Mouse (Mus musculus) cerebellum, adult 8-10 months (tissue): ENCODE measurements around the gene Tdgf1.
A peak's percentile ranks its signal among the peaks of the same experiment; 100 is the strongest.

Source experiments
- DNase-seq: peaks from one replicate; pipeline ENCODE4 v3.0.0; 2022

The Tdgf1 gene

GRCm38 (mm10) chr9:110945926-110946325, at the start of gene Tdgf1:
TSS of gene Tdgf1 (minus strand) at chr9:110946158.
- no peak for DNase-seq

- DNase-seq: peak; percentile 51
Observed at GRCm38 (mm10) chr9:110994716-110995172, 48.8 kb upstream of the Tdgf1 start.

GRCm38 (mm10) chr9:110993281-110993709, 47.3 kb upstream of the Tdgf1 start:
- DNase-seq: no peak

DNA sequence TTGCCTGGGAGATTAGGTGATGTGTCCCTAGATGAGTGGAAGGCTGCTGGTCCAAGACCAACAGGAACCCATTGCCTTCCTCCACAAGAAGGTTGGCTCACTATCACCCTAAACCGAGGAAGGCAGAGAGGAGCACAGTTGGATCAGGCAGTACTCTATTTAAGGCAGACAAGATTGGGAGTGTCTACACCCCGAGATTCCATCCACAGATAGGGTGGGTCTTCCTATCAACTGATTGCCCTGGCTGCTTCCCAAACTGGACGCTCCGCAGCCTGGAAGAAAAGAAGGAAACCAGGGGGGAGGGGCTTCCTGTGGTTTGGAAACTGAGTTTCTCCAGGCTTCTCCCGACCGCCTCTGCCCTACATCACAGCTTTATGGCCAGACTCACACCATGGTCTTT, 44.2 kb upstream of the Tdgf1 start, which contains the start of gene Rtp3:
Gene Rtp3, minus strand, starts transcription at position 380 of the 400 bp plus-strand sequence.
- DNase-seq: no peak

DNA sequence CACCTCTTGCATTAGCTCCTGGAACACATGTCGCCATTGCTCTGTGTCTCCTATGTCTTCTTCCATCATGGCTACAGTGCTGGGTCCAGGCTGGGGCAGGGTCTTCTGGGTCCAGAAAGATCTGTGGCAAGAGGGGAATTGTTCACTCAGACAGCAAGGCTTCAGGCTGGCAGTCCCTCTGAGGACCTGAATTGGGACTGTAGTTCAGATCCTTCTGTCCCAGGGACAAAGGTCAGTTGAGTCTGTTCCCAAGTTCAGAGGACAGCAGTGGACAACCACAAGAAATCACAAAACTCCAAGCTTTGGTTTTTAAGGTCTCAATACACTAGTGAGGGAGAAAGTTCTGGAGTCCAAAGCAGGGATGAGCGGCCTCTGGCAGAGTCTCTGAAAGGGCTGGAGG, 43.6 kb upstream of the Tdgf1 start:
- no peak for DNase-seq

DNA sequence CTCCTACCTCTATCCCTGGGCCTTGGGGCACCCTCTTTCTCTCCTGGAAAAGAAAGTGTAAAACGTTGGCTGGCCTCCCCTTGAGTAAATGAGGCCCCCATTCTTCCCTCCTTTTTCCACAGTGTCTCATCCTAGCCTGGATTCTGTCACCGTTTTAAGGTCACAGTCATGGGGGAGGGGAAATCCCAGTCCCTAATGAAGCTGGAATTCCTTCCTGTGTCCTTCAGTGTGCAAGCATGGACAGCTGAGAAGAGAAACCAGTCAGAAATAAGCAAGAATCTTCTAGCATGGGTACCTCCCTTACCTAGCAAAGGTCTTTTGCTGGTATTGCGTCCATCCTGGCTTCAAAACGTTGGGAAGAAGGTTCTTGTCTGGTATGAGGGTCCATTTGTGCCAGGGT, 43.2 kb upstream of the Tdgf1 start:
- DNase-seq: no peak

DNA sequence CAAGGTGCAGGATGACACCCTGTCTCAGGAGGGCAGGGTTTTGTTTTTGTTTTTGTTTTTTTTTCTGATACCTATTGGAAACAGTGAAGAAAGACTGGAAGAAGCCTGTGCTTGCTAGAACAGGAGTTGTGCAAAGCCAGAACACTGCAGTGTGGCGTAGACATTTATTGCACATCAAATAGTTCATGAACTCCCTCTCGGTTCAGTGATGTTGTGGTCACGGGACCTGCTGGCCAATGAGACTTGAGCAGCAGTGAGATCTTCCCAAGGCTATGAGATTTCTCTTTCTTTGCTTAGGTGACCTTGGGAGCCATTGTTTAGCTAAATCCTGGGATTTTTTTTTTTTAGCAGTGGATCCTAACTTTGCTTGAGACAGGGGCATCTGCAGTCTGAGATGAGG, 42.1 kb upstream of the Tdgf1 start:
- DNase-seq: no peak

- DNase-seq: no peak
Observed at GRCm38 (mm10) chr9:110987331-110987730, 41.4 kb upstream of the Tdgf1 start.

DNA sequence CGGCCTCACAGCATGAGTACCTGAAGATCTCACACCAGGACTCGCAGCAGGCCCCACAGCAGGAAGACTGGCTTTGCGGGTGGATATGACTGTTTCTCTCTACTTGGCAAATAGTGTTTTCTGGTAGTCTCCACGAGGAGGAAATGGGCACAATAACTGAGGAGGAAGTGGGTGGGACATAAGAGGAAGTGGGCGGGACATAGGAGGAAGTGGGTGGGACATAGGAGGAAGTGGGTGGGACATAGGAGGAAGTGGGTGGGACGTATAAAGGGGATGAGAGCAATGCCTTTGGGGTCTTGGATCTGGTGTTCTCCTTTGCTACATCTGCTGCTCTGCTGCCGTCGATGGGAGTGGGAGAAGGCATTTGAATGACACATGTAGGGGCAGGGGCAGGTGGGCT, 40.0 kb upstream of the Tdgf1 start:
- no peak for DNase-seq

DNA sequence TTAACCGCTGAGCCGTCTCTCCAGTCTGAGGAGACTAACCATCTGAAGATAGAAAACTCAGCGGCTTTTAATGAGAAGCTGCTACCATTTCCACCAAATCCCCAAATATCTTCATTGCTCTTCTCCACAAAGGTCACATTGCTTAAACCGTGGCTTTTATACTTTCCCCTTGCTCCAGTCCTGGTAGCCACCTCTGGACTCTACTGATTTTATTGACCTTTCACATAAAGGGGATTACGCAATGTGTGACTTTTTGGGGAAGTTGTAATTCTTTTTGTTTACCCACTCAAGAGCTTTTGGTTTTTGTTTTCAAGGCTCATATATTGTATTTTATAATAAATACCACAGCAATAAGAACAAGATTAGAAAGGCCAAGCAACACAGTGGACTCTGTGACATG, 39.6 kb upstream of the Tdgf1 start:
- DNase-seq: no peak

- DNase-seq: no peak
Observed at GRCm38 (mm10) chr9:110984096-110984495, 38.1 kb upstream of the Tdgf1 start.

- DNase-seq: no peak
Observed at GRCm38 (mm10) chr9:110982351-110982750, 36.4 kb upstream of the Tdgf1 start.

GRCm38 (mm10) chr9:110979411-110979810, 33.5 kb upstream of the Tdgf1 start:
- no peak for DNase-seq

DNA sequence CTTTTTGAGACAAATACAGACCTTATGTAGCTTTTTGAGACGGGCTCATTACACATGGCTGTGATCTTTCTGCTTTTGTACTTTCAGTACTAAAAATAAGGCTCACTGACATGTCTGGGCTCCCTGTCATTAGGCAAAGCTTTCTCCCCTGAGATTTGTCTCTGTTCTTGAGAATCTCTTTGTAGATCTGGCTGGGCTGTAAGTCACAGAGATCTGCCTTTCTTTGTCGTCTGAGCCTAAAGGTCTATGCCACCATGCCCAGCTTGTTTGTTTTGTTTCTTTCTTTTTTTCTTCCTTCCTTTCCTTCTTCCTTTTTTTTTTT, 19.9 kb upstream of the Tdgf1 start:
- DNase-seq: no peak

DNA sequence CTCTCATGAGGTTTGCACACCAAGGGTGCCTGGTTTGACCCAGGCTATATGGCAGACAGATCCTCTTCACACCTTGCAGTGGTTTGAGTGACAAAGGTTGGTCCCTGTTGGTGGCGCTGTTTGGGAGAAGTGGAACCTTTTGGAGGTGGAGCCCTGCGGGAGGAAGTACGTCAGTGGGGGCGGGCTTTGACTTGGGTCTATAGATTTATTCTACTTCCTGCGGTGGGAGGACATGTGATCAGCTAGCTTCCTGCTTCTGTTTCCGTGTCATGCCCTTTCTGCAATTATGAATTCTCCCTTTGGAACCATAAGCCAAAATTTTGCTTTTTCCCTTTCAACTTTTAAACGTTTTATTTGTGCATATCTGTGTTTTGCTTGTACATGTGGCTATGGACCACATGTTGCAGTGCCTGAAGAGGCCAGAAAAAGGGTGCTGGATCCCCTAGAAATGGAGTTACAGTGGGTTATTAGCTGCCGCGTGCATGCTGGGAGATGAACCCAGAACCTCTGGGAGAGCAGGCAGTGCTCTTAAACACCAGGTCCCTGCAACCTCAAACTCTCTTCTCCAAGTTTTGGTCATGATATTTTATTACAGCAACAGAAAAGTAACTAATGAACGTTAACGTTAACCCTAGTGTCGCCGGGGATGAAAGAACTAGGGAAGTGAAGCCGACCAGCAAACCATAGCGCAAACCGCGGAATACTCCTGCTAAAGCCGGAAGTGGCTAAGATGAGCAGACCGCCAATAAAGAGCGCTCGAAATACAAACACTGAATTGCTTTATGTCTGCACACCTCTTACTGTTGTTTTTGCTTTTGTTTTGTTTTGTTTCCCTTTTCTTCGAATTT, 19.3 kb upstream of the Tdgf1 start:
- DNase-seq: no peak

- DNase-seq: no peak
Observed at GRCm38 (mm10) chr9:110963566-110964115, 17.7 kb upstream of the Tdgf1 start.

DNA sequence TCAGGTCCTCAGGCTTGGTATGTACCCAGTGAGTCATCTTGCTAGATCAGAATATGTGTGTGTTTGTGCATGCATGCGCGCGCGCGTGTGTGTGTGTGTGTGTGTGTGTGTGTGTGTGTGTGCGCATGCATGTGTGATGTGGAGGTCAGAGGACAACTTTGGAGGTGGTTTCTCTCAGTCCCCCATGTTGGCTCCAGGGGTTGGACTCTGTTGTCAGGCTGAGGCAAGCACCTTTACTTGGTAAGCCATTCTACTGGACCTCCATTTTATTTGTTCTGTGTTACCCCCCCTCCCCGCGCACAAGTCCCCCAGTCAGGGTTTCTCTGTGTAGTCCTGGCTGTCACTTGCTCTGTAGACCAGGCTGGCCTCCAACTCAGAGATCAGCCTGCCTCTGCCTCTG, 15.4 kb upstream of the Tdgf1 start:
- DNase-seq: no peak

DNA sequence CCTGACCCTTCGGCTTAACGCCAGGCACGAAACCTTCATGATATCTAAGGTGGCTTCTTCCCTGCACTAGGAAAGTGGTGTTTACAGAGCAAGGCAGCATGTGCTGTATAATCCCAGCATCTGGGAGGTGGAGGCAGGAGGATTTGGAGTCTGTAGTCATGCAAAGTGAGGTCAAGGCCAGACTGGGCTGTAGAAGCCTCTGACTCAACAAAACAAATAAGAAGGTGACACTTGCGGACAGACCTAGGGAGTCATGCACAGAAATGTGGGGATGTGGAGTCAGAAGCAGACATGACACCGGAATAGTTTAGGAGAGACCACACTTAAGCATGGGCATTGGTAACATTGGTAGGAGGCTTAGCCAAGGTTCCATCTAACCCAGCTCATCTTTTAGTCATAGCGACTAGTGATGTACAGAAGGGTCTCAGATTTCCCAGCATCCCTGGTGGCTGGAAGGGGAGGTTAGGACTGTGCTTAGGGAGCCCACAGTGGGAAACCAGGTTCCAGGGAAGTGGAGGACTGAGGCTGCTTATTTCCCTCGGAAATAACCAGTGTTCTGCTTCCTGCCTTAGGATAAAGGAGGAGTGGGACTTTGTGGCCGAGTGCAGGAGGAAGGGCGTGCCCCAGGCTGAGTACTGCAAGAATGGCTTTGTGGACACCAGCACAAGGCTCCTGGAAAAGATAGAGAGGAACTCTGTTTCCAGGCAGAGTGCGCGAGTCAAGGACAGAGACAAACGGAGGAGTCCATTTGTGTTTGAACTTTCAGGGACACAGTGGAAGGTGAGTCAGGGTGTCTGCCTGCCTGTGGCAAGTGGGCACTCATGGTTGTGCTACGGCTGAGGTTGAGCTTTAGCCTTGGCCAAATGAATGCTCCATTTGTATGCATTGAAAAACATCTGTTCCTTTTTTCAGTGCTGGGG, 14.5 kb upstream of the Tdgf1 start:
- no peak for DNase-seq

DNA sequence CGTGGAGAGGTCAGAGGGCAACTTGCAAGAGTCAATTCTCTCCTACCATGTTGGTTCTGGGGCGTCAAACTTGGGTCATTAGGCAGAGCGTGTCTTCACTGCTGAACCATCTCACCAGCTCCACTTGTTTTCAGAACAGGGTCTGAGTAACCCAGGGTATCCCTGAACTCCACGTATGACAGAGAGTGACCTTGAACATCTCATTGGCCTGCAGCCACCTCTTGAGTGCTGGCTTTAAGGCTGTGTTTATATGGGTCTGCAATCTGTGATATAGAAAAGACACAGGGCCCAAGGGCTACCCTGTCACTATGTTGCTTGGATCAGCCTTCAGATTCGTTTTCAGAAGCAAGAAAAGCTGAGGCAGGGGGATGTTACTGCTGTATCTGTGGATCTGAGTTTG, 13.7 kb upstream of the Tdgf1 start:
- no peak for DNase-seq

GRCm38 (mm10) chr9:110955962-110956361, 10.0 kb upstream of the Tdgf1 start:
- DNase-seq: no peak

GRCm38 (mm10) chr9:110954681-110955445, 8.9 kb upstream of the Tdgf1 start:
- no peak for DNase-seq

GRCm38 (mm10) chr9:110953550-110954461, 7.8 kb upstream of the Tdgf1 start:
- no peak for DNase-seq
